Mouse (Mus musculus) liver, embryonic 13.5 days (tissue): ENCODE data around the gene Hmcn2. TPM values are rescaled to one million over a fixed set of nuclear protein-coding genes. Genes with fewer than 3 reads are reported as not detected.

Source experiments
- ATAC-seq: fragments of 200-750 bp; cut with Nextera tagmentation; 2 replicates; pipeline ENCODE4 v1.8.0; 2017; ENCODE audit warnings: low read depth, mild to moderate bottlenecking, moderate number of reproducible peaks, moderate library complexity
- DNase-seq: peaks from one replicate; pipeline ENCODE4 v3.0.0; 2022
- H3K27ac ChIP-seq: fragments of 300-500 bp; sonication (generic); 2 replicates; pipeline ENCODE4 v1.5.1; 2015; ENCODE audit warnings: moderate library complexity, mild to moderate bottlenecking, inconsistent platforms
- H3K27me3 ChIP-seq: fragments of 300-500 bp; sonication (generic); 2 replicates; pipeline ENCODE4 v1.6.1; 2015; ENCODE audit warnings: mild to moderate bottlenecking, inconsistent platforms
- H3K36me3 ChIP-seq: fragments of 300-500 bp; sonication (generic); 2 replicates; pipeline ENCODE4 v1.6.1; 2015; ENCODE audit warnings: mild to moderate bottlenecking, inconsistent platforms
- H3K4me1 ChIP-seq: fragments of 300-500 bp; sonication (generic); replicated peaks from 2 replicates; pipeline ENCODE4 v1.6.1; 2015; ENCODE audit warnings: inconsistent platforms
- H3K4me2 ChIP-seq: fragments of 300-500 bp; sonication (generic); 2 replicates; pipeline ENCODE4 v1.6.1; 2015; ENCODE audit warnings: inconsistent platforms, mild to moderate bottlenecking, moderate library complexity
- H3K4me3 ChIP-seq: fragments of 300-500 bp; sonication (generic); replicated peaks from 2 replicates; pipeline ENCODE4 v1.5.1; 2015; ENCODE audit warnings: mild to moderate bottlenecking, inconsistent platforms
- H3K9ac ChIP-seq: fragments of 300-500 bp; sonication (generic); 2 replicates; pipeline ENCODE4 v1.6.1; 2015; ENCODE audit warnings: mild to moderate bottlenecking, inconsistent platforms
- H3K9me3 ChIP-seq: fragments of 300-500 bp; sonication (generic); replicated peaks from 2 replicates; pipeline ENCODE4 v1.6.1; 2016; ENCODE audit warnings: inconsistent platforms
- WGBS: fragments of 180-500 bp; shearing (Covaris S2); methylation state at CpG from one replicate; pipeline ENCODE4 v1.1.7; 2015; ENCODE audit not compliant: insufficient replicate concordance; 5-methylcytosine and 5-hydroxymethylcytosine counted together
- polyA plus RNA-seq: library from polyadenylated mRNA; unstranded; fragments of >200 nt; fragmentation: Nextera tagmentation; extraction: Ambion mirVana; gene quantifications from 2 replicates; pipeline ENCODE4 v1.2.1, GENCODE M21; 2015

Gene Hmcn2
- 0.23 and 0.25 TPM in 2 replicates for polyA plus RNA-seq

- Histone ChIP-seq H3K9ac (no peak within 1 kb of the TSS), H3K27ac (no peak within 1 kb of the TSS)
These were observed at the start of gene Hmcn2 for GRCm38 (mm10) chr2:31314007-31314465. Gene Hmcn2, plus strand, starts transcription at chr2:31314415.

GRCm38 (mm10) chr2:31267447-31267846 is 46.8 kb upstream of the Hmcn2 start:
- no peaks in the 10 kb centered on the region for H3K9me3 ChIP-seq
- H3K4me1 ChIP-seq = peaks cover 7% of the 10 kb centered on the region
- no peak overlapping the region for H3K4me3 ChIP-seq
- no peaks in the 10 kb centered on the region for H3K27me3 ChIP-seq
- ATAC-seq (no peak), DNase-seq (no peak)
- H3K27ac ChIP-seq = no peak overlapping the region
- no peak overlapping the region for H3K9ac ChIP-seq
- no peaks in the 10 kb centered on the region for H3K36me3 ChIP-seq
- H3K4me2 ChIP-seq = no peak overlapping the region
- 45% methylated on average over 6 of the region's 6 CpGs for WGBS

More at GRCm38 (mm10) chr2:31314007-31314465, at the start of gene Hmcn2:
- Histone ChIP-seq H3K4me2 (no peak within 1 kb of the TSS), H3K36me3 (no peaks in the 10 kb centered on the region), H3K4me1 (no peaks in the 10 kb centered on the region), H3K9me3 (no peaks in the 10 kb centered on the region), H3K27me3 (peaks cover 87% of the 10 kb centered on the region), H3K4me3 (no peak within 1 kb of the TSS)
- DNase-seq (no peak), ATAC-seq (no peak)
- WGBS = 4% methylated on average over 33 of the region's 33 CpGs

GRCm38 (mm10) chr2:31268631-31269030 is 45.6 kb upstream of the Hmcn2 start:
- Histone ChIP-seq H3K36me3 (no peaks in the 10 kb centered on the region), H3K27ac (no peak overlapping the region), H3K4me3 (no peak overlapping the region), H3K27me3 (no peaks in the 10 kb centered on the region), H3K9ac (no peak overlapping the region), H3K4me2 (no peak overlapping the region), H3K4me1 (peaks cover 4% of the 10 kb centered on the region), H3K9me3 (no peaks in the 10 kb centered on the region)
- DNase-seq = no peak
- no peak for ATAC-seq
- 38% methylated on average over 5 of the region's 5 CpGs for WGBS

- H3K36me3 ChIP-seq = no peaks in the 10 kb centered on the region
- H3K27ac ChIP-seq = no peak overlapping the region
- no peaks in the 10 kb centered on the region for H3K4me1 ChIP-seq
- no peaks in the 10 kb centered on the region for H3K27me3 ChIP-seq
- WGBS = 82% methylated on average over 6 of the region's 6 CpGs
- H3K9me3 ChIP-seq = no peaks in the 10 kb centered on the region
- no peak overlapping the region for H3K4me3 ChIP-seq
- H3K4me2 ChIP-seq = no peak overlapping the region
- ATAC-seq = no peak
- DNase-seq = no peak
- no peak overlapping the region for H3K9ac ChIP-seq
These were observed 45.0 kb upstream of the Hmcn2 start for GRCm38 (mm10) chr2:31269188-31269587.

- no peak overlapping the region for H3K27ac ChIP-seq
- 75% methylated on average over 10 of the region's 10 CpGs for WGBS
- no peak for DNase-seq
These were observed 44.4 kb upstream of the Hmcn2 start for GRCm38 (mm10) chr2:31269847-31270246.

GRCm38 (mm10) chr2:31270470-31270869 is 43.7 kb upstream of the Hmcn2 start:
- Histone ChIP-seq H3K36me3 (no peaks in the 10 kb centered on the region), H3K27ac (no peak overlapping the region), H3K4me1 (no peaks in the 10 kb centered on the region), H3K9me3 (no peaks in the 10 kb centered on the region), H3K4me2 (no peak overlapping the region), H3K4me3 (no peak overlapping the region), H3K9ac (no peak overlapping the region), H3K27me3 (no peaks in the 10 kb centered on the region)
- ATAC-seq = no peak
- DNase-seq = no peak
- WGBS = 67% methylated on average over 8 of the region's 8 CpGs

More at GRCm38 (mm10) chr2:31269847-31270246, 44.4 kb upstream of the Hmcn2 start:
- H3K9ac ChIP-seq = no peak overlapping the region
- no peaks in the 10 kb centered on the region for H3K4me1 ChIP-seq
- no peaks in the 10 kb centered on the region for H3K9me3 ChIP-seq
- no peak for ATAC-seq
- H3K4me3 ChIP-seq = no peak overlapping the region
- no peaks in the 10 kb centered on the region for H3K36me3 ChIP-seq
- H3K4me2 ChIP-seq = no peak overlapping the region
- no peaks in the 10 kb centered on the region for H3K27me3 ChIP-seq

GRCm38 (mm10) chr2:31271071-31271470 is 43.1 kb upstream of the Hmcn2 start:
- Histone ChIP-seq H3K9me3 (no peaks in the 10 kb centered on the region), H3K9ac (no peak overlapping the region), H3K36me3 (no peaks in the 10 kb centered on the region), H3K27me3 (no peaks in the 10 kb centered on the region), H3K4me3 (no peak overlapping the region), H3K27ac (no peak overlapping the region), H3K4me2 (no peak overlapping the region), H3K4me1 (no peaks in the 10 kb centered on the region)
- ATAC-seq (no peak), DNase-seq (no peak)
- WGBS = 60% methylated on average over 1 of the region's 1 CpGs

GRCm38 (mm10) chr2:31274993-31275392 is 39.2 kb upstream of the Hmcn2 start:
- ATAC-seq (no peak), DNase-seq (no peak)
- no peak overlapping the region for H3K4me3 ChIP-seq
- H3K9me3 ChIP-seq = no peaks in the 10 kb centered on the region
- 60% methylated on average over 6 of the region's 6 CpGs for WGBS
- no peaks in the 10 kb centered on the region for H3K4me1 ChIP-seq
- no peak overlapping the region for H3K27ac ChIP-seq
- no peaks in the 10 kb centered on the region for H3K27me3 ChIP-seq
- no peak overlapping the region for H3K9ac ChIP-seq
- H3K4me2 ChIP-seq = no peak overlapping the region
- H3K36me3 ChIP-seq = no peaks in the 10 kb centered on the region

GRCm38 (mm10) chr2:31277810-31278209 is 36.4 kb upstream of the Hmcn2 start:
- Histone ChIP-seq H3K4me3 (no peak overlapping the region), H3K27me3 (no peaks in the 10 kb centered on the region), H3K4me1 (no peaks in the 10 kb centered on the region), H3K36me3 (no peaks in the 10 kb centered on the region), H3K9me3 (no peaks in the 10 kb centered on the region), H3K27ac (no peak overlapping the region), H3K4me2 (no peak overlapping the region), H3K9ac (no peak overlapping the region)
- WGBS = 70% methylated on average over 6 of the region's 6 CpGs
- ATAC-seq = no peak
- no peak for DNase-seq

GRCm38 (mm10) chr2:31278483-31278882 is 35.7 kb upstream of the Hmcn2 start:
- Histone ChIP-seq H3K4me1 (no peaks in the 10 kb centered on the region), H3K4me2 (no peak overlapping the region), H3K4me3 (no peak overlapping the region), H3K9me3 (no peaks in the 10 kb centered on the region), H3K36me3 (no peaks in the 10 kb centered on the region), H3K9ac (no peak overlapping the region), H3K27ac (no peak overlapping the region), H3K27me3 (no peaks in the 10 kb centered on the region)
- DNase-seq (no peak), ATAC-seq (no peak)
- WGBS = 69% methylated on average over 5 of the region's 5 CpGs

GRCm38 (mm10) chr2:31281138-31281537 is 33.1 kb upstream of the Hmcn2 start:
- ATAC-seq (no peak), DNase-seq (no peak)
- Histone ChIP-seq H3K27ac (no peak overlapping the region), H3K27me3 (no peaks in the 10 kb centered on the region), H3K4me2 (no peak overlapping the region), H3K4me1 (no peaks in the 10 kb centered on the region), H3K4me3 (no peak overlapping the region), H3K9me3 (no peaks in the 10 kb centered on the region), H3K9ac (no peak overlapping the region), H3K36me3 (no peaks in the 10 kb centered on the region)
- WGBS = 64% methylated on average over 8 of the region's 8 CpGs

- H3K27me3 ChIP-seq = no peaks in the 10 kb centered on the region
- no peak overlapping the region for H3K4me3 ChIP-seq
- WGBS = 46% methylated on average over 7 of the region's 7 CpGs
- H3K4me1 ChIP-seq = no peaks in the 10 kb centered on the region
- no peak overlapping the region for H3K27ac ChIP-seq
- H3K36me3 ChIP-seq = no peaks in the 10 kb centered on the region
- H3K9me3 ChIP-seq = no peaks in the 10 kb centered on the region
- no peak for DNase-seq
- H3K9ac ChIP-seq = no peak overlapping the region
- no peak overlapping the region for H3K4me2 ChIP-seq
- no peak for ATAC-seq
These were observed 31.9 kb upstream of the Hmcn2 start for GRCm38 (mm10) chr2:31282266-31282665.
